Mouse (Mus musculus) ZHBTc4 (cell line): ENCODE data around the gene Olfr1084.
"Not testable (repeated sequence)": the region's sequence is repeated elsewhere in the genome, so short reads cannot be mapped to it uniquely, and the experiment has no call there.

Experiments
- DNase-seq: peaks from one replicate; pipeline ENCODE4 v3.0.0-alpha.2; 2011; ENCODE audit warnings: low read depth, low spot score

Olfr1084 gene

GRCm38 (mm10) chr2:86639625-86640024 lies at the start of gene Olfr1084:
Olfr1084 (minus strand) TSS chr2:86639725.
- DNase-seq: not testable (repeated sequence)

DNA sequence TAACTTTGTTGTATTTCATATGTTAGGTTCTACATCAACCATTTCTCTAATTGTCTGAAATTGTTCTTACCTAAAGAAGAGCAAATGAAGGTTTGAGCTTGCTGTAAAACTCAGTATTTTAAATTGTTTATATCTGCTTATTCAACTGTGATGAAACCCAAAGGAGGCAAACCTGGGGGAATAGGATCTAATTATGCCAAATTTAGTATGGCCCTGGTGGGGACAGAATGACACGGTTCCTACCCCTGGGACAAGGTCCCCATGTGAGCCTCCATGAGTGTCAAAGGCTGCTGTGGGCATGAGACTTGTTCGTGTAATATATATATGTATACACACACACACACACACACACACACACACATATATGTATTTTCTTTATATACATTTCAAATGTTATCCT lies 40.5 kb upstream of the Olfr1084 start, which contains the start of gene Olfr1086:
TSS of gene Olfr1086 (minus strand) at position 101 of the 400 bp plus-strand sequence.
- no peak for DNase-seq

- DNase-seq: no peak
Measured at GRCm38 (mm10) chr2:86661919-86662318, 22.4 kb upstream of the Olfr1084 start, which contains the start of gene Olfr1085. Olfr1085 (minus strand) TSS chr2:86662019.

DNA sequence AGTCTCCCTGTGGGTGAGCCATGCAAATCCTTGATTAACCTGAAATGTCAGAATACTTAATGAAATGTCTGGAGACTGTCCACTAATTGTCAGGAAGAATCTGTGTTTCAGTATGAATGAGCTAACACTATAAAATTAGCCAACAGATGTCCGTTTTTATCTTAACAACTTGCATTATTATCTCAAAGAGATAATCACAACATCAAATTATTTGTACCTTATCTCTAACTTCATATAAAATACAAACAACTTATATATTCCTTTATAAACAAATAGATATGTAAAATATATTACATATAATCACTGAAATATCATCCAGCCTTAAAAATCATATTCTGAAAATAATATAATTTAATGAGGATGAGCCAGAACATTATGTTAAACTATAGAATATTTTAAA lies 40.7 kb downstream of the Olfr1084 start, which contains the start of gene Olfr1082:
TSS of gene Olfr1082 (minus strand) at position 101 of the 400 bp plus-strand sequence.
- DNase-seq: not testable (repeated sequence)
